Mouse (Mus musculus): ENCODE data around the gene Tmed8. TPM values are rescaled to one million over a fixed set of nuclear protein-coding genes. Genes with fewer than 3 reads are reported as not detected.
A peak's percentile ranks its signal among the peaks of the same experiment; 100 is the strongest.
"Not testable (repeated sequence)": the region's sequence is repeated elsewhere in the genome, so short reads cannot be mapped to it uniquely, and the experiment has no call there.

Tmed8 gene
- polyA plus RNA-seq, 1 experiment from 2014 or later: 2.9 TPM

DNA sequence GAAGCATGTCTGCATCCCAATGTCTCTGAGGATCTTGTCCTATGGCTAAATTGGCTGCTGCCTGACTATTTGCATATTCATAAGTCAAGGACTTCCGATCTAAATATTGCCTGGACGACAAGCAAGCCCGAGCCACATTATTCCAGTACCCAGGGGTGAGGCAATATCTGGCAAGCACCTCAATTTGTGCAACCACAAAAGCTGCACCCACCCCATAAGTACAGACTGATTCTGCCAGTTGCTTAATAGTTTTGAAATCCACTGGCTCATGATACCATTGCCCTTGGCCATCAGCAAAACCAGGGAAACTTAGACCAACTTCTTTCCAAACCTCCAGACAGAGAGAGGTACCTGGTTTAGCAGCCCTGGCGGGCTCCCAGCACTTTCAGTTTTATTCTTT is 45.8 kb downstream of the Tmed8 start:
- not testable (repeated sequence) for H3K27me3 ChIP-seq (ENCODE audit: control insufficient read depth, insufficient read depth, low read length); H3K4me1 ChIP-seq (ENCODE audit: control insufficient read depth, insufficient read depth, low read length); H3K4me2 ChIP-seq (ENCODE audit: low read depth, low read length); ATAC-seq (replicated peaks; ENCODE audit: insufficient number of reproducible peaks, low FRiP score, low TSS enrichment, low read depth); DNase-seq (ENCODE audit: low spot score); H3K4me3 ChIP-seq (ENCODE audit: low read depth, low read length); H3K36me3 ChIP-seq (replicated peaks; ENCODE audit: control insufficient read depth, insufficient read depth, low read depth, low read length); H3K9ac ChIP-seq (replicated peaks; ENCODE audit: low read length); H3K27ac ChIP-seq (replicated peaks; ENCODE audit: low read depth, low read length); H3K9me3 ChIP-seq (replicated peaks; ENCODE audit: control insufficient read depth, low read length)
- WGBS: 91% methylated on average over 4 of the region's 4 CpGs

DNA sequence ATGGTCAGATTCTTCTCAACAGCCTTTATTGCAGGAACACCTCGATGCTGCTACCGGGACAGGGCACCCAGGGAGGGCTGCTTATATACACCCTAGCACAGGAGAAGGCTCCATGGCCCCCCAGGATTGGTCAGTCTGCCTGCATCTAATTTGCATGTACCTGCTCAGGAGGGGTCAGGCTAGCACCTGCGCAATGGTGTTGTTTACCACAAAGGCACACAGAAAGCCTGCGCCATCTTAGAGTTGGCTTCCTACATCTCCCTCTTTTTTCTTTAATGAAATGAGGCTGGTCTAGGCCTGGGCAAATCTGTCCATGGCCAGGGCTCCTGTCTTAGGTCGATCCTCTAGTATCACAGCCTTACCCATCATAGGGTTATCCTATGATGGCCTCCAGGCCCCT is 50.8 kb downstream of the Tmed8 start:
- Histone ChIP-seq H3K4me3 (ENCODE audit: low read depth, low read length) (no peak overlapping the region), H3K36me3 (replicated peaks; ENCODE audit: control insufficient read depth, insufficient read depth, low read depth, low read length) (no peaks in the 10 kb centered on the region), H3K27ac (replicated peaks; ENCODE audit: low read depth, low read length) (no peak overlapping the region), H3K9me3 (replicated peaks; ENCODE audit: control insufficient read depth, low read length) (no peaks in the 10 kb centered on the region), H3K9ac (replicated peaks; ENCODE audit: low read length) (no peak overlapping the region), H3K27me3 (ENCODE audit: control insufficient read depth, insufficient read depth, low read length) (no peaks in the 10 kb centered on the region), H3K4me1 (ENCODE audit: control insufficient read depth, insufficient read depth, low read length) (no peaks in the 10 kb centered on the region), H3K4me2 (ENCODE audit: low read depth, low read length) (no peak overlapping the region)
- ATAC-seq (replicated peaks; ENCODE audit: insufficient number of reproducible peaks, low FRiP score, low TSS enrichment, low read depth): no peak
- no peak for DNase-seq (ENCODE audit: low spot score)
- WGBS: 96% methylated on average over 5 of the region's 5 CpGs

DNA sequence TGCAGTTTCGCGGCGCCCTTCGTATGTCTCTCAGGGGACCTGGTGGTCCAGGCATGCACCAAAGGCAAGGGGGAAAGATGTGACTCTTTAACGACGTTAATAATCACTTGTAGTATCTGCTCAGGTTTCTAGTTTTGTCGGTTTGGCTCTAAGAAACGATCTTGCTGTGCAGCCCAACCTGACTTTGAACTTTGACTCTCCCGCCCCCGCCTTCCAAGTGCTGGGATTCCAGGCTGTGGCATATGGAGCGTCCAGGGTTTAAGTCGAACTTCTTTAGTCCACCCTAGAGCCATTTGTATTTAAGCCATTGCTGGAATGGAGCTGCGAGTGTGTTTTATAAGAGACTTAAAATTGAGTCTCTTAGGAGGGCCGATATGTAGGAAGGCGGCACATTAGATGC is 52.1 kb downstream of the Tmed8 start:
- H3K27ac ChIP-seq (replicated peaks; ENCODE audit: low read depth, low read length): peak overlapping the region; percentile 94
- no peaks in the 10 kb centered on the region for H3K4me1 ChIP-seq (ENCODE audit: control insufficient read depth, insufficient read depth, low read length)
- H3K27me3 ChIP-seq (ENCODE audit: control insufficient read depth, insufficient read depth, low read length): no peaks in the 10 kb centered on the region
- ATAC-seq (replicated peaks; ENCODE audit: insufficient number of reproducible peaks, low FRiP score, low TSS enrichment, low read depth) (no peak), DNase-seq (ENCODE audit: low spot score) (peak; percentile 36)
- H3K36me3 ChIP-seq (replicated peaks; ENCODE audit: control insufficient read depth, insufficient read depth, low read depth, low read length): no peaks in the 10 kb centered on the region
- H3K4me2 ChIP-seq (ENCODE audit: low read depth, low read length): peak overlapping the region; percentile 66
- H3K4me3 ChIP-seq (ENCODE audit: low read depth, low read length): peak overlapping the region; percentile 75
- H3K9me3 ChIP-seq (replicated peaks; ENCODE audit: control insufficient read depth, low read length): no peaks in the 10 kb centered on the region
- H3K9ac ChIP-seq (replicated peaks; ENCODE audit: low read length): peak overlapping the region; percentile 85
- WGBS: 18% methylated on average over 15 of the region's 15 CpGs

GRCm38 (mm10) chr12:87147395-87148089 is 52.7 kb downstream of the Tmed8 start, which contains the start of gene Pomt2:
Gene Pomt2, minus strand, starts transcription at chr12:87147968.
- Histone ChIP-seq H3K4me1 (ENCODE audit: control insufficient read depth, insufficient read depth, low read length) (no peaks in the 10 kb centered on the region), H3K27ac (replicated peaks; ENCODE audit: low read depth, low read length) (peak within 1 kb of the TSS; percentile 94), H3K4me2 (ENCODE audit: low read depth, low read length) (peak within 1 kb of the TSS; percentile 66), H3K27me3 (ENCODE audit: control insufficient read depth, insufficient read depth, low read length) (no peaks in the 10 kb centered on the region), H3K9ac (replicated peaks; ENCODE audit: low read length) (peak within 1 kb of the TSS; percentile 85), H3K36me3 (replicated peaks; ENCODE audit: control insufficient read depth, insufficient read depth, low read depth, low read length) (no peaks in the 10 kb centered on the region), H3K9me3 (replicated peaks; ENCODE audit: control insufficient read depth, low read length) (no peaks in the 10 kb centered on the region), H3K4me3 (ENCODE audit: low read depth, low read length) (peak within 1 kb of the TSS; percentile 75)
- DNase-seq (ENCODE audit: low spot score) (peak; percentile 96), ATAC-seq (replicated peaks; ENCODE audit: insufficient number of reproducible peaks, low FRiP score, low TSS enrichment, low read depth) (peak; percentile 97)
- under 1% methylated on average over 61 of the region's 61 CpGs for WGBS

DNA sequence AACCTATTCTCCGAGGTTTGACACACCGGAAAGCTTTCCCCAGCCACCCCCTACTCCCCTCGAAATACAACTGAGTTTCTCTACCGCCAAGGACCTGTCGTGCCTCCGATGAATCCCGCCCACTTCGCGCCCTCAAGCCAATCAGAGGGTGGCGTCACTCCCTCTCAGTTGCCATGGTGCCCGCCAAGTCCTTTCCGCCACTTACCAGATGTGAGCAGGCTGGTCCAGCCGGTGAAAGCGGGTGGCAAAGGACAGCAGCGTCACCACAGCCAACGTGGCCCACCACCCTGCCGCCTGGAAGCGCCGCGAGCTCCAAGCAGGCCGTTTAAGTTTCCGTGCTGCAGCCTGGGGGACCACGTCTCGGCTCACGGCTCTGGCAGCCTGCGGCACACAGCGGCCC is 53.3 kb downstream of the Tmed8 start, which contains the start of gene Gstz1:
Gstz1 (plus strand) TSS at position 200 of the 400 bp plus-strand sequence.
- peak within 1 kb of the TSS; percentile 94 for H3K27ac ChIP-seq (replicated peaks; ENCODE audit: low read depth, low read length)
- under 1% methylated on average over 27 of the region's 27 CpGs for WGBS
- peak within 1 kb of the TSS; percentile 66 for H3K4me2 ChIP-seq (ENCODE audit: low read depth, low read length)
- no peaks in the 10 kb centered on the region for H3K9me3 ChIP-seq (replicated peaks; ENCODE audit: control insufficient read depth, low read length)
- H3K4me3 ChIP-seq (ENCODE audit: low read depth, low read length): peak within 1 kb of the TSS; percentile 75
- H3K4me1 ChIP-seq (ENCODE audit: control insufficient read depth, insufficient read depth, low read length): no peaks in the 10 kb centered on the region
- peak; percentile 87 for ATAC-seq (replicated peaks; ENCODE audit: insufficient number of reproducible peaks, low FRiP score, low TSS enrichment, low read depth)
- peak; percentile 93 for DNase-seq (ENCODE audit: low spot score)
- H3K27me3 ChIP-seq (ENCODE audit: control insufficient read depth, insufficient read depth, low read length): no peaks in the 10 kb centered on the region
- H3K9ac ChIP-seq (replicated peaks; ENCODE audit: low read length): peak within 1 kb of the TSS; percentile 85
- H3K36me3 ChIP-seq (replicated peaks; ENCODE audit: control insufficient read depth, insufficient read depth, low read depth, low read length): no peaks in the 10 kb centered on the region

- Histone ChIP-seq H3K36me3 (replicated peaks; ENCODE audit: control insufficient read depth, insufficient read depth, low read depth, low read length) (no peaks in the 10 kb centered on the region), H3K9ac (replicated peaks; ENCODE audit: low read length) (no peak overlapping the region), H3K4me2 (ENCODE audit: low read depth, low read length) (no peak overlapping the region), H3K9me3 (replicated peaks; ENCODE audit: control insufficient read depth, low read length) (no peaks in the 10 kb centered on the region), H3K4me3 (ENCODE audit: low read depth, low read length) (no peak overlapping the region), H3K27ac (replicated peaks; ENCODE audit: low read depth, low read length) (no peak overlapping the region), H3K27me3 (ENCODE audit: control insufficient read depth, insufficient read depth, low read length) (no peaks in the 10 kb centered on the region), H3K4me1 (ENCODE audit: control insufficient read depth, insufficient read depth, low read length) (no peaks in the 10 kb centered on the region)
- ATAC-seq (replicated peaks; ENCODE audit: insufficient number of reproducible peaks, low FRiP score, low TSS enrichment, low read depth): no peak
- no peak for DNase-seq (ENCODE audit: low spot score)
- 75% methylated on average over 2 of the region's 2 CpGs for WGBS
Measured at GRCm38 (mm10) chr12:87142156-87142555, 58.1 kb downstream of the Tmed8 start.

- no peaks in the 10 kb centered on the region for H3K9me3 ChIP-seq (replicated peaks; ENCODE audit: control insufficient read depth, low read length)
- no peak overlapping the region for H3K4me2 ChIP-seq (ENCODE audit: low read depth, low read length)
- H3K27me3 ChIP-seq (ENCODE audit: control insufficient read depth, insufficient read depth, low read length): no peaks in the 10 kb centered on the region
- ATAC-seq (replicated peaks; ENCODE audit: insufficient number of reproducible peaks, low FRiP score, low TSS enrichment, low read depth) (no peak), DNase-seq (ENCODE audit: low spot score) (no peak)
- H3K27ac ChIP-seq (replicated peaks; ENCODE audit: low read depth, low read length): no peak overlapping the region
- H3K9ac ChIP-seq (replicated peaks; ENCODE audit: low read length): no peak overlapping the region
- WGBS: 46% methylated on average over 2 of the region's 2 CpGs
- H3K4me1 ChIP-seq (ENCODE audit: control insufficient read depth, insufficient read depth, low read length): no peaks in the 10 kb centered on the region
- no peaks in the 10 kb centered on the region for H3K36me3 ChIP-seq (replicated peaks; ENCODE audit: control insufficient read depth, insufficient read depth, low read depth, low read length)
- H3K4me3 ChIP-seq (ENCODE audit: low read depth, low read length): no peak overlapping the region
Measured at GRCm38 (mm10) chr12:87138768-87139167, 61.5 kb downstream of the Tmed8 start.

GRCm38 (mm10) chr12:87138342-87138701 is 61.9 kb downstream of the Tmed8 start:
- DNase-seq (ENCODE audit: low spot score): no peak
- no peak overlapping the region for H3K4me2 ChIP-seq (ENCODE audit: low read depth, low read length)
- no peak overlapping the region for H3K27ac ChIP-seq (replicated peaks; ENCODE audit: low read depth, low read length)
- H3K9me3 ChIP-seq (replicated peaks; ENCODE audit: control insufficient read depth, low read length): no peaks in the 10 kb centered on the region
- no peaks in the 10 kb centered on the region for H3K36me3 ChIP-seq (replicated peaks; ENCODE audit: control insufficient read depth, insufficient read depth, low read depth, low read length)
- H3K9ac ChIP-seq (replicated peaks; ENCODE audit: low read length): no peak overlapping the region
- ATAC-seq (replicated peaks; ENCODE audit: insufficient number of reproducible peaks, low FRiP score, low TSS enrichment, low read depth): no peak
- no peaks in the 10 kb centered on the region for H3K27me3 ChIP-seq (ENCODE audit: control insufficient read depth, insufficient read depth, low read length)
- no peak overlapping the region for H3K4me3 ChIP-seq (ENCODE audit: low read depth, low read length)
- WGBS: 48% methylated on average over 2 of the region's 2 CpGs
- H3K4me1 ChIP-seq (ENCODE audit: control insufficient read depth, insufficient read depth, low read length): no peaks in the 10 kb centered on the region
